Mouse (Mus musculus): ENCODE data around the gene Dnajb13. TPM values are rescaled to one million over a fixed set of nuclear protein-coding genes. Genes with fewer than 3 reads are reported as not detected.
A peak's percentile ranks its signal among the peaks of the same experiment; 100 is the strongest.

Dnajb13 gene
- polyA plus RNA-seq, 1 experiment from 2014 or later, result 0.19 TPM

DNA sequence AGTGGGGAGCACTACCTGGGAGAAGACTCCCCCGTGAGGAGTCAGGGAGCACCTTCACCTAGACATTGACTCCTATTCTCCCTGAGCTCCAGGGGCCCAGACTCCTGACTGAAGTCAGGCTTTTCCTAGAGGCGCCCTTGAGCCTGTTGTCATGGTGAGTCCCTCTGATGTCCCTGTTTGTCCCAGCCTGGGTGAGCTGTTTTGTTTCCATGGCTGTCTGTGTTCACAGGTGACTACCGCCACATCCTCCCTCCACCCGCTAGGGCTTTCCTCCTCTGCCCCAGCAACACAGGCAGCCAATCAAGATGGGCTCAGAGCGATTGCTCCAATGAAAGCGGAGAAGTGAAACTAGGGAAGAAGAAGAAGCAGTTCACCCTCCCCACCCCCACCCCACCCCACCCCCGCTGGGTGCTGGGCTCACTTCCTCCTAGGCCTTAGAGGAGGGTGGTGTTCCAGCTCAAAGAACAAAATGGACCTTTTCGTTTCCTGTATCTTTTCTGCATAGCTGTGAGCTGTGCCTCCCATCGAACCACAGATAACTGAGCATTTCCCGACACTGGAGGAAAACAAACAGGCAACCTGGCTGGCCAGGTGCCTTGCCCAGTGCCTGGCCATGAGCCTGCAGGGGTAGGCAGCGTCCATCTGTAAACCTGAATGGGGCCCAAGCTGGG lies 19.0 kb downstream of the Dnajb13 start:
- H3K27ac ChIP-seq (ENCODE audit: low read depth, low read length), result peak overlapping the region; percentile 88
- H3K9ac ChIP-seq (ENCODE audit: low read depth, low read length), result 0 out of 2 replicates have a peak overlapping the region, but pooled peaks have one; percentile 28
- H3K36me3 ChIP-seq (ENCODE audit: control insufficient read depth, insufficient read depth, low read length), result peaks cover 35% of the 10 kb centered on the region
- H3K4me1 ChIP-seq (ENCODE audit: control insufficient read depth, insufficient read depth, low read length), result peaks cover 13% of the 10 kb centered on the region
- no peaks in the 10 kb centered on the region for H3K9me3 ChIP-seq (ENCODE audit: control insufficient read depth, low read length)
- 22% methylated on average over 11 of the region's 11 CpGs for WGBS
- peak overlapping the region; percentile 84 for H3K4me2 ChIP-seq (replicated peaks; ENCODE audit: low read depth, low read length)
- peak overlapping the region; percentile 53; the same call in 1 of the 2 replicates for H3K4me3 ChIP-seq (ENCODE audit: low read length)
- no peaks in the 10 kb centered on the region for H3K27me3 ChIP-seq (ENCODE audit: control insufficient read depth, insufficient read depth, low read length)
- peak; percentile 72 for ATAC-seq (ENCODE audit: low FRiP score, low TSS enrichment)

GRCm38 (mm10) chr7:100495042-100495441 lies 19.7 kb downstream of the Dnajb13 start:
- Histone ChIP-seq H3K4me2 (replicated peaks; ENCODE audit: low read depth, low read length) (peak overlapping the region; percentile 84), H3K36me3 (ENCODE audit: control insufficient read depth, insufficient read depth, low read length) (peaks cover 32% of the 10 kb centered on the region), H3K4me1 (ENCODE audit: control insufficient read depth, insufficient read depth, low read length) (peaks cover 13% of the 10 kb centered on the region), H3K9ac (ENCODE audit: low read depth, low read length) (peak overlapping the region; percentile 60; the same call in 1 of the 2 replicates), H3K9me3 (ENCODE audit: control insufficient read depth, low read length) (no peaks in the 10 kb centered on the region), H3K27ac (ENCODE audit: low read depth, low read length) (peak overlapping the region; percentile 88), H3K4me3 (ENCODE audit: low read length) (peak overlapping the region; percentile 53; the same call in 1 of the 2 replicates), H3K27me3 (ENCODE audit: control insufficient read depth, insufficient read depth, low read length) (no peaks in the 10 kb centered on the region)
- WGBS, result 51% methylated on average over 8 of the region's 8 CpGs
- ATAC-seq (ENCODE audit: low FRiP score, low TSS enrichment), result no peak

GRCm38 (mm10) chr7:100494415-100494831 lies 20.3 kb downstream of the Dnajb13 start:
- Histone ChIP-seq H3K9me3 (ENCODE audit: control insufficient read depth, low read length) (no peaks in the 10 kb centered on the region), H3K36me3 (ENCODE audit: control insufficient read depth, insufficient read depth, low read length) (peaks cover 27% of the 10 kb centered on the region), H3K4me2 (replicated peaks; ENCODE audit: low read depth, low read length) (peak overlapping the region; percentile 84), H3K27ac (ENCODE audit: low read depth, low read length) (peak overlapping the region; percentile 88; the same call in 1 of the 2 replicates), H3K4me3 (ENCODE audit: low read length) (peak overlapping the region; percentile 53), H3K27me3 (ENCODE audit: control insufficient read depth, insufficient read depth, low read length) (no peaks in the 10 kb centered on the region), H3K4me1 (ENCODE audit: control insufficient read depth, insufficient read depth, low read length) (peaks cover 13% of the 10 kb centered on the region), H3K9ac (ENCODE audit: low read depth, low read length) (peak overlapping the region; percentile 60)
- 75% methylated on average over 7 of the region's 7 CpGs for WGBS
- ATAC-seq (ENCODE audit: low FRiP score, low TSS enrichment), result peak; percentile 10

- peak; percentile 38 for ATAC-seq (ENCODE audit: low FRiP score, low TSS enrichment)
- Histone ChIP-seq H3K27me3 (ENCODE audit: control insufficient read depth, insufficient read depth, low read length) (no peaks in the 10 kb centered on the region), H3K9me3 (ENCODE audit: control insufficient read depth, low read length) (no peaks in the 10 kb centered on the region), H3K4me1 (ENCODE audit: control insufficient read depth, insufficient read depth, low read length) (peaks cover 15% of the 10 kb centered on the region), H3K9ac (ENCODE audit: low read depth, low read length) (peak overlapping the region; percentile 60), H3K27ac (ENCODE audit: low read depth, low read length) (peak overlapping the region; percentile 88), H3K4me2 (replicated peaks; ENCODE audit: low read depth, low read length) (peak overlapping the region; percentile 84), H3K4me3 (ENCODE audit: low read length) (peak overlapping the region; percentile 53), H3K36me3 (ENCODE audit: control insufficient read depth, insufficient read depth, low read length) (peaks cover 21% of the 10 kb centered on the region)
- 16% methylated on average over 19 of the region's 19 CpGs for WGBS
Observed at GRCm38 (mm10) chr7:100493484-100494414, 21.0 kb downstream of the Dnajb13 start.

- H3K4me3 ChIP-seq (ENCODE audit: low read length), result peak within 1 kb of the TSS; percentile 53
- WGBS, result under 1% methylated on average over 26 of the region's 27 CpGs
- H3K9me3 ChIP-seq (ENCODE audit: control insufficient read depth, low read length), result no peaks in the 10 kb centered on the region
- H3K36me3 ChIP-seq (ENCODE audit: control insufficient read depth, insufficient read depth, low read length), result peaks cover 15% of the 10 kb centered on the region
- peak within 1 kb of the TSS; percentile 84 for H3K4me2 ChIP-seq (replicated peaks; ENCODE audit: low read depth, low read length)
- ATAC-seq (ENCODE audit: low FRiP score, low TSS enrichment), result peak; percentile 62
- peaks cover 17% of the 10 kb centered on the region for H3K4me1 ChIP-seq (ENCODE audit: control insufficient read depth, insufficient read depth, low read length)
- H3K9ac ChIP-seq (ENCODE audit: low read depth, low read length), result peak within 1 kb of the TSS; percentile 60
- H3K27me3 ChIP-seq (ENCODE audit: control insufficient read depth, insufficient read depth, low read length), result no peaks in the 10 kb centered on the region
- peak within 1 kb of the TSS; percentile 88 for H3K27ac ChIP-seq (ENCODE audit: low read depth, low read length)
Observed at GRCm38 (mm10) chr7:100493117-100493483, 21.7 kb downstream of the Dnajb13 start, which contains the start of gene Ucp2. TSS of gene Ucp2 (plus strand) at chr7:100493337.

- Histone ChIP-seq H3K4me1 (ENCODE audit: control insufficient read depth, insufficient read depth, low read length) (peaks cover 17% of the 10 kb centered on the region), H3K4me2 (replicated peaks; ENCODE audit: low read depth, low read length) (peak overlapping the region; percentile 84), H3K9ac (ENCODE audit: low read depth, low read length) (peak overlapping the region; percentile 60), H3K27ac (ENCODE audit: low read depth, low read length) (peak overlapping the region; percentile 88; the same call in 1 of the 2 replicates), H3K9me3 (ENCODE audit: control insufficient read depth, low read length) (no peaks in the 10 kb centered on the region), H3K27me3 (ENCODE audit: control insufficient read depth, insufficient read depth, low read length) (no peaks in the 10 kb centered on the region), H3K4me3 (ENCODE audit: low read length) (peak overlapping the region; percentile 53), H3K36me3 (ENCODE audit: control insufficient read depth, insufficient read depth, low read length) (peaks cover 9% of the 10 kb centered on the region)
- peak; percentile 29 for ATAC-seq (ENCODE audit: low FRiP score, low TSS enrichment)
- 3% methylated on average over 36 of the region's 36 CpGs for WGBS
Observed at GRCm38 (mm10) chr7:100492391-100493116, 22.2 kb downstream of the Dnajb13 start.

GRCm38 (mm10) chr7:100488474-100489048 lies 26.2 kb downstream of the Dnajb13 start:
- no peaks in the 10 kb centered on the region for H3K36me3 ChIP-seq (ENCODE audit: control insufficient read depth, insufficient read depth, low read length)
- H3K27ac ChIP-seq (ENCODE audit: low read depth, low read length), result no peak overlapping the region
- no peak overlapping the region for H3K4me2 ChIP-seq (replicated peaks; ENCODE audit: low read depth, low read length)
- no peaks in the 10 kb centered on the region for H3K9me3 ChIP-seq (ENCODE audit: control insufficient read depth, low read length)
- WGBS, result 43% methylated on average over 10 of the region's 10 CpGs
- H3K9ac ChIP-seq (ENCODE audit: low read depth, low read length), result no peak overlapping the region
- no peaks in the 10 kb centered on the region for H3K27me3 ChIP-seq (ENCODE audit: control insufficient read depth, insufficient read depth, low read length)
- H3K4me3 ChIP-seq (ENCODE audit: low read length), result no peak overlapping the region
- peaks cover 6% of the 10 kb centered on the region; the same call in 1 of the 2 replicates for H3K4me1 ChIP-seq (ENCODE audit: control insufficient read depth, insufficient read depth, low read length)
- no peak for ATAC-seq (ENCODE audit: low FRiP score, low TSS enrichment)

- Histone ChIP-seq H3K9me3 (ENCODE audit: control insufficient read depth, low read length) (no peaks in the 10 kb centered on the region), H3K9ac (ENCODE audit: low read depth, low read length) (no peak overlapping the region), H3K4me1 (ENCODE audit: control insufficient read depth, insufficient read depth, low read length) (peaks cover 4% of the 10 kb centered on the region; the same call in 1 of the 2 replicates), H3K27ac (ENCODE audit: low read depth, low read length) (no peak overlapping the region), H3K36me3 (ENCODE audit: control insufficient read depth, insufficient read depth, low read length) (no peaks in the 10 kb centered on the region), H3K4me3 (ENCODE audit: low read length) (no peak overlapping the region), H3K4me2 (replicated peaks; ENCODE audit: low read depth, low read length) (no peak overlapping the region), H3K27me3 (ENCODE audit: control insufficient read depth, insufficient read depth, low read length) (no peaks in the 10 kb centered on the region)
- WGBS, result 49% methylated on average over 2 of the region's 2 CpGs
- no peak for ATAC-seq (ENCODE audit: low FRiP score, low TSS enrichment)
Observed at GRCm38 (mm10) chr7:100487301-100487700, 27.5 kb downstream of the Dnajb13 start.
